In genomic region chr4:86068376-86068775, GRCm38 (mm10) we compare ENCODE assay signal across 22 mouse cellular contexts.
DNase-seq lines count a peak whose midpoint lies in the region; ATAC-seq lines count a peak whose summit lies in the region.
"Had no signal": no experiment of that assay in that cellular context is flagged by ENCODE, and none has a peak within 500 bp of the region (broad histone marks: within the 10 kb centered on the region; RNA-seq: fewer than 3 reads in every experiment).

No protein-coding gene starts in this region.

- DNase-seq in hindbrain, embryonic 11.5 days (ENCODE audit: low spot score): no peak
- no peak for DNase-seq in neural tube, embryonic 10.5 days (ENCODE audit: extremely low spot score, low spot score)
- DNase-seq in lung, postnatal 25 days (ENCODE audit: low spot score): peak; percentile 58
- DNase-seq in adrenal gland, adult 2 months: no peak
- DNase-seq: adrenal gland, postnatal 36 days; cerebellum, adult 18-20 months; cerebellum, postnatal 10 days; heart, postnatal 14 days; kidney, adult 18-20 months; right cerebral cortex, adult 18-20 months; thymus, adult 2 months; thymus, postnatal 36 days had no signal

- ATAC-seq in hindbrain, embryonic 13.5 days (ENCODE audit: low FRiP score): no peak
- ATAC-seq in hindbrain, embryonic 11.5 days (ENCODE audit: low FRiP score): no peak
- ATAC-seq in neural tube, embryonic 13.5 days (ENCODE audit: low read depth): no peak
- no peak for ATAC-seq in forebrain, embryonic 12.5 days (ENCODE audit: low FRiP score)
- ATAC-seq: CD4-positive, CD25-positive, alpha-beta regulatory T cell, adult 4 months; forebrain, embryonic 13.5 days had no signal

- H3K4me2 ChIP-seq in hindbrain, embryonic 13.5 days: no peak overlapping the region
- no peak overlapping the region for H3K4me2 ChIP-seq in hindbrain, embryonic 11.5 days (replicated peaks; ENCODE audit: low read depth, low read length)
- no peak overlapping the region for H3K4me2 ChIP-seq in neural tube, embryonic 13.5 days
- H3K4me2 ChIP-seq in forebrain, embryonic 12.5 days: no peak overlapping the region
- H3K4me2 ChIP-seq: forebrain, embryonic 13.5 days; hindbrain, embryonic 15.5 days; kidney, embryonic 15.5 days; limb, embryonic 12.5 days; liver, embryonic 15.5 days had no signal

- no peaks in the 10 kb centered on the region for H3K27me3 ChIP-seq in hindbrain, embryonic 13.5 days
- H3K27me3 ChIP-seq in hindbrain, embryonic 11.5 days (ENCODE audit: control insufficient read depth, insufficient read depth, low read length): no peaks in the 10 kb centered on the region
- no peaks in the 10 kb centered on the region for H3K27me3 ChIP-seq in neural tube, embryonic 13.5 days
- H3K27me3 ChIP-seq in forebrain, embryonic 12.5 days: 0 out of 2 replicates have a peak, but pooled peaks cover 3% of the 10 kb centered on the region
- H3K27me3 ChIP-seq: forebrain, embryonic 13.5 days; hindbrain, embryonic 15.5 days; kidney, embryonic 15.5 days; limb, embryonic 12.5 days; liver, embryonic 15.5 days had no signal

- 86% methylated on average over 5 of the region's 5 CpGs for WGBS in hindbrain, embryonic 13.5 days
- 90% methylated on average over 5 of the region's 5 CpGs for WGBS in hindbrain, embryonic 11.5 days
- WGBS in neural tube, embryonic 13.5 days: 83% methylated on average over 5 of the region's 5 CpGs
- WGBS in forebrain, embryonic 12.5 days: 88% methylated on average over 5 of the region's 5 CpGs

- no peak overlapping the region for H3K9ac ChIP-seq in hindbrain, embryonic 13.5 days
- no peak overlapping the region for H3K9ac ChIP-seq in hindbrain, embryonic 11.5 days (ENCODE audit: low read depth, low read length)
- no peak overlapping the region for H3K9ac ChIP-seq in neural tube, embryonic 13.5 days
- H3K9ac ChIP-seq in forebrain, embryonic 12.5 days: no peak overlapping the region
- H3K9ac ChIP-seq: forebrain, embryonic 13.5 days; hindbrain, embryonic 15.5 days; kidney, embryonic 15.5 days; limb, embryonic 12.5 days; liver, embryonic 15.5 days had no signal

- no peaks in the 10 kb centered on the region for H3K36me3 ChIP-seq in hindbrain, embryonic 13.5 days
- no peaks in the 10 kb centered on the region for H3K36me3 ChIP-seq in hindbrain, embryonic 11.5 days (ENCODE audit: control insufficient read depth, insufficient read depth, low read length)
- no peaks in the 10 kb centered on the region for H3K36me3 ChIP-seq in neural tube, embryonic 13.5 days
- H3K36me3 ChIP-seq in forebrain, embryonic 12.5 days (replicated peaks): no peaks in the 10 kb centered on the region
- H3K36me3 ChIP-seq: hindbrain, embryonic 15.5 days; kidney, embryonic 15.5 days; limb, embryonic 12.5 days; liver, embryonic 15.5 days had no signal

- peaks cover 20% of the 10 kb centered on the region for H3K4me1 ChIP-seq in hindbrain, embryonic 13.5 days (replicated peaks)
- H3K4me1 ChIP-seq in hindbrain, embryonic 11.5 days (replicated peaks; ENCODE audit: control insufficient read depth, insufficient read depth, low read length): peaks cover 3% of the 10 kb centered on the region; the same call in 1 of the 2 replicates
- peaks cover 42% of the 10 kb centered on the region for H3K4me1 ChIP-seq in neural tube, embryonic 13.5 days (replicated peaks)
- peaks cover 10% of the 10 kb centered on the region for H3K4me1 ChIP-seq in forebrain, embryonic 12.5 days
- H3K4me1 ChIP-seq: liver, embryonic 15.5 days had no signal

- H3K27ac ChIP-seq in hindbrain, embryonic 13.5 days: peak overlapping the region; percentile 62
- H3K27ac ChIP-seq in hindbrain, embryonic 11.5 days (ENCODE audit: low read depth, low read length): no peak overlapping the region
- H3K27ac ChIP-seq in neural tube, embryonic 13.5 days (replicated peaks): peak overlapping the region; percentile 86
- no peak overlapping the region for H3K27ac ChIP-seq in forebrain, embryonic 12.5 days
- H3K27ac ChIP-seq: forebrain, embryonic 13.5 days; kidney, embryonic 15.5 days; limb, embryonic 12.5 days; liver, embryonic 15.5 days had no signal

- H3K4me3 ChIP-seq in hindbrain, embryonic 13.5 days: no peak overlapping the region
- H3K4me3 ChIP-seq in hindbrain, embryonic 11.5 days (ENCODE audit: low read depth, low read length): no peak overlapping the region
- H3K4me3 ChIP-seq in neural tube, embryonic 13.5 days: no peak overlapping the region
- H3K4me3 ChIP-seq in forebrain, embryonic 12.5 days (replicated peaks): no peak overlapping the region
- H3K4me3 ChIP-seq: erythroblast, embryonic 14.5 days; forebrain, embryonic 13.5 days; hindbrain, embryonic 15.5 days; kidney, embryonic 15.5 days; limb, embryonic 12.5 days; liver, embryonic 15.5 days had no signal

- H3K9me3 ChIP-seq in hindbrain, embryonic 13.5 days: no peaks in the 10 kb centered on the region
- H3K9me3 ChIP-seq in hindbrain, embryonic 11.5 days (ENCODE audit: control insufficient read depth, low read length): no peaks in the 10 kb centered on the region
- H3K9me3 ChIP-seq in neural tube, embryonic 13.5 days: no peaks in the 10 kb centered on the region
- no peaks in the 10 kb centered on the region for H3K9me3 ChIP-seq in forebrain, embryonic 12.5 days
- H3K9me3 ChIP-seq: forebrain, embryonic 13.5 days; hindbrain, embryonic 15.5 days; kidney, embryonic 15.5 days; limb, embryonic 12.5 days; liver, embryonic 15.5 days had no signal

Comparison
In these comparisons a context has a peak if more than half of its experiments do, and no peak if none do; other contexts are left out.
1. H3K27ac ChIP-seq: peak in hindbrain, embryonic 13.5 days (single experiment) and neural tube, embryonic 13.5 days (single experiment); none in hindbrain, embryonic 11.5 days (single experiment) and forebrain, embryonic 12.5 days (single experiment).